8 mouse cellular contexts compared by ENCODE assay signal in genomic region chr14:52338751-52339511, GRCm38 (mm10). TPM values are rescaled to one million over a fixed set of nuclear protein-coding genes. Genes with fewer than 3 reads are reported as not detected.
DNase-seq lines count a peak whose midpoint lies in the region; ATAC-seq and TF ChIP-seq lines count a peak whose summit lies in the region.

No protein-coding gene starts in this region.

- TF ChIP-seq CTCF in G1E (IDR thresholded peaks at IDR 0.05; ENCODE audit: low read depth, low read length) = peak; percentile 42; the same call in 1 of the 2 replicates
- peak; percentile 68 for TF ChIP-seq CTCF in lung, adult 2 months (IDR thresholded peaks at IDR 0.05; ENCODE audit: insufficient read depth, low read length)

- 39% methylated on average over 21 of the region's 21 CpGs for WGBS in forebrain, embryonic 11.5 days
- WGBS in lung, adult 2 months = 27% methylated on average over 21 of the region's 21 CpGs

- H3K9me3 ChIP-seq in G1E (replicated peaks) = no peaks in the 10 kb centered on the region
- no peaks in the 10 kb centered on the region for H3K9me3 ChIP-seq in forebrain, embryonic 11.5 days (ENCODE audit: control insufficient read depth, low read length)

- peak overlapping the region; percentile 16; the same call in 1 of the 2 replicates for H3K4me2 ChIP-seq in forebrain, embryonic 11.5 days (ENCODE audit: low read depth, low read length, severe bottlenecking)

- H3K27me3 ChIP-seq in G1E (ENCODE audit: insufficient read depth, low read length) = peaks cover 20% of the 10 kb centered on the region
- no peaks in the 10 kb centered on the region for H3K27me3 ChIP-seq in forebrain, embryonic 11.5 days (ENCODE audit: control insufficient read depth, insufficient read depth, low read length)

- no peak for ATAC-seq in G1E (ENCODE audit: extremely low read depth, insufficient number of reproducible peaks, low FRiP score, poor library complexity, severe bottlenecking)
- peak; percentile 57 for ATAC-seq in forebrain, embryonic 11.5 days (replicated peaks; ENCODE audit: low FRiP score)
- peak; percentile 86; the same call in 1 of the 2 replicates for ATAC-seq in neutrophil, adult 5-6 weeks (ENCODE audit: extremely low read depth, insufficient number of reproducible peaks, low FRiP score, poor library complexity, severe bottlenecking)

- peak; percentile 27 for DNase-seq in G1E (ENCODE audit: low spot score)
- peak; percentile 57 for DNase-seq in c-Kit-positive CD71-positive TER-119-negative erythroid progenitor cells, embryonic 14.5 days (ENCODE audit: low read depth)
- DNase-seq in forebrain, embryonic 11.5 days (ENCODE audit: low spot score) = no peak
- peak; percentile 70 for DNase-seq in heart, postnatal 4 days
- peak; percentile 82 for DNase-seq in layer of hippocampus, adult 11-12 months (ENCODE audit: low spot score)
- DNase-seq in lung, adult 2 months = peak; percentile 23
- peak; percentile 62 for DNase-seq in thymus, postnatal 4 days

- H3K27ac ChIP-seq in forebrain, embryonic 11.5 days (ENCODE audit: low read depth, low read length) = no peak overlapping the region

- TF ChIP-seq POLR2A in lung, adult 2 months (IDR thresholded peaks at IDR 0.05; ENCODE audit: borderline replicate concordance, extremely low read depth, low read depth, low read length) = no peak

- H3K4me3 ChIP-seq in G1E (ENCODE audit: low read depth, low read length) = no peak overlapping the region
- no peak overlapping the region for H3K4me3 ChIP-seq in forebrain, embryonic 11.5 days (ENCODE audit: low read depth, low read length)
- H3K4me3 ChIP-seq in lung, adult 2 months (replicated peaks; ENCODE audit: extremely low read depth, low read depth, low read length) = no peak overlapping the region

- peaks cover 13% of the 10 kb centered on the region for H3K4me1 ChIP-seq in G1E (ENCODE audit: insufficient read depth, low read depth, low read length)
- no peaks in the 10 kb centered on the region for H3K4me1 ChIP-seq in forebrain, embryonic 11.5 days (replicated peaks; ENCODE audit: control insufficient read depth, insufficient read depth, low read length)
- H3K4me1 ChIP-seq in lung, adult 2 months (ENCODE audit: control insufficient read depth, insufficient read depth, low read length) = no peaks in the 10 kb centered on the region

- no peak overlapping the region for H3K9ac ChIP-seq in forebrain, embryonic 11.5 days (ENCODE audit: low read length)

- no peaks in the 10 kb centered on the region for H3K36me3 ChIP-seq in G1E (replicated peaks)
- H3K36me3 ChIP-seq in forebrain, embryonic 11.5 days (ENCODE audit: control insufficient read depth, insufficient read depth, low read length) = no peaks in the 10 kb centered on the region

RNA-seq across cellular contexts. Expression of gene Sall2, which starts 10.4 kb away (rescaled TPM):
- total RNA-seq in G1E (2014; fragmentation: Nextera tagmentation) = 7.8 TPM in 2 replicates
- 2.3 and 2.8 TPM in 2 replicates for total RNA-seq in G1E (2017)
- 4.7 and 5.2 TPM in 2 replicates for polyA plus RNA-seq in G1E (2012)
- 75.3 and 83.6 TPM in 2 replicates for polyA plus RNA-seq in forebrain, embryonic 11.5 days (2014; fragmentation: Nextera tagmentation; extraction: Ambion mirVana)
- total RNA-seq in heart, postnatal 4 days (2021) = 1 to 10 TPM; 6.1 to 6.4 TPM
- polyA plus RNA-seq in lung, adult 2 months (2012; rRNA removed) = 6.3 and 8.1 TPM in 2 replicates
- 0.35 TPM in 1 of 2 replicates, not detected in the other for total RNA-seq in neutrophil, adult 5-6 weeks (2017)

RNA-seq across cellular contexts. Expression of gene Olfr1513, which starts 17.3 kb away (rescaled TPM):
- total RNA-seq in G1E (2014; fragmentation: Nextera tagmentation) = not detected in 2 replicates
- total RNA-seq in G1E (2017) = 0.05 and 0.06 TPM in 2 replicates
- polyA plus RNA-seq in G1E (2012) = not detected in 2 replicates
- not detected in 2 replicates for polyA plus RNA-seq in forebrain, embryonic 11.5 days (2014; fragmentation: Nextera tagmentation; extraction: Ambion mirVana)
- not detected for total RNA-seq in heart, postnatal 4 days (2021)
- polyA plus RNA-seq in lung, adult 2 months (2012; rRNA removed) = not detected in 2 replicates
- not detected in 2 replicates for total RNA-seq in neutrophil, adult 5-6 weeks (2017)

RNA-seq across cellular contexts. Expression of gene Mettl3, which starts 34.0 kb away (rescaled TPM):
- total RNA-seq in G1E (2014; fragmentation: Nextera tagmentation) (71.6 and 74.2 TPM in 2 replicates), G1E (2017) (95.9 and 98.6 TPM in 2 replicates)
- 10.4 and 16.5 TPM in 2 replicates for polyA plus RNA-seq in G1E (2012)
- 59.3 TPM in 2 replicates for polyA plus RNA-seq in forebrain, embryonic 11.5 days (2014; fragmentation: Nextera tagmentation; extraction: Ambion mirVana)
- total RNA-seq in heart, postnatal 4 days (2021) = 10 to 100 TPM; 13.6 to 15.4 TPM
- 20.3 and 22.7 TPM in 2 replicates for polyA plus RNA-seq in lung, adult 2 months (2012; rRNA removed)
- 88.0 and 97.4 TPM in 2 replicates for total RNA-seq in neutrophil, adult 5-6 weeks (2017)

RNA-seq across cellular contexts. Expression of gene Olfr1512, which starts 40.0 kb away (rescaled TPM):
- not detected in 2 replicates for total RNA-seq in G1E (2014; fragmentation: Nextera tagmentation)
- 0.22 TPM in 1 of 2 replicates, not detected in the other for total RNA-seq in G1E (2017)
- polyA plus RNA-seq in G1E (2012) = not detected in 2 replicates
- not detected in 2 replicates for polyA plus RNA-seq in forebrain, embryonic 11.5 days (2014; fragmentation: Nextera tagmentation; extraction: Ambion mirVana)
- total RNA-seq in heart, postnatal 4 days (2021) = not detected
- not detected in 2 replicates for polyA plus RNA-seq in lung, adult 2 months (2012; rRNA removed)
- not detected in 2 replicates for total RNA-seq in neutrophil, adult 5-6 weeks (2017)

RNA-seq across cellular contexts. Expression of gene Olfr1511, which starts 58.2 kb away (rescaled TPM):
- not detected in 2 replicates for total RNA-seq in G1E (2014; fragmentation: Nextera tagmentation)
- not detected in 2 replicates for total RNA-seq in G1E (2017)
- polyA plus RNA-seq in G1E (2012) = not detected in 2 replicates
- polyA plus RNA-seq in forebrain, embryonic 11.5 days (2014; fragmentation: Nextera tagmentation; extraction: Ambion mirVana) = not detected in 2 replicates
- total RNA-seq in heart, postnatal 4 days (2021) = not detected
- polyA plus RNA-seq in lung, adult 2 months (2012; rRNA removed) = not detected in 2 replicates
- not detected in 2 replicates for total RNA-seq in neutrophil, adult 5-6 weeks (2017)
